Mouse (Mus musculus): ENCODE results near the gene Adgrf4. TPM values are rescaled to one million over a fixed set of nuclear protein-coding genes. Genes with fewer than 3 reads are reported as not detected.

The Adgrf4 gene
- polyA plus RNA-seq, 1 experiment: 0.36 TPM

- H3K4me3 ChIP-seq (ENCODE audit: low read depth, low read length): no peak overlapping the region
- no peak overlapping the region for H3K27ac ChIP-seq (ENCODE audit: insufficient read depth, low read length)
- H3K9me3 ChIP-seq (replicated peaks; ENCODE audit: control insufficient read depth, insufficient read depth, low read length, poor library complexity, severe bottlenecking): peaks cover 3% of the 10 kb centered on the region; the same call in 1 of the 2 replicates
- H3K4me1 ChIP-seq (ENCODE audit: control insufficient read depth, insufficient read depth, low read length): no peaks in the 10 kb centered on the region
- no peaks in the 10 kb centered on the region for H3K36me3 ChIP-seq (ENCODE audit: control insufficient read depth, insufficient read depth, low read length, poor library complexity, severe bottlenecking)
- no peak overlapping the region for H3K9ac ChIP-seq (ENCODE audit: low read depth, poor library complexity, severe bottlenecking)
- TF ChIP-seq EP300 (IDR thresholded peaks at IDR 0.05; ENCODE audit: insufficient read depth, low read depth, low read length) (no peak), POLR2A (IDR thresholded peaks at IDR 0.05; ENCODE audit: insufficient read depth, low read length) (no peak), CTCF (IDR thresholded peaks at IDR 0.05; ENCODE audit: low read depth, low read length) (no peak)
- H3K27me3 ChIP-seq (ENCODE audit: control insufficient read depth, insufficient read depth, low read length, poor library complexity, severe bottlenecking): no peaks in the 10 kb centered on the region
Observed at GRCm38 (mm10) chr17:42630206-42630605, 61.9 kb downstream of the Adgrf4 start.

GRCm38 (mm10) chr17:42613043-42613737, 78.9 kb downstream of the Adgrf4 start:
- no peaks in the 10 kb centered on the region for H3K9me3 ChIP-seq (replicated peaks; ENCODE audit: control insufficient read depth, insufficient read depth, low read length, poor library complexity, severe bottlenecking)
- H3K27ac ChIP-seq (ENCODE audit: insufficient read depth, low read length): no peak overlapping the region
- H3K4me3 ChIP-seq (ENCODE audit: low read depth, low read length): no peak overlapping the region
- TF ChIP-seq EP300 (IDR thresholded peaks at IDR 0.05; ENCODE audit: insufficient read depth, low read depth, low read length) (no peak), CTCF (IDR thresholded peaks at IDR 0.05; ENCODE audit: low read depth, low read length) (peak; percentile 38)
- no peak overlapping the region for H3K9ac ChIP-seq (ENCODE audit: low read depth, poor library complexity, severe bottlenecking)
- no peaks in the 10 kb centered on the region for H3K27me3 ChIP-seq (ENCODE audit: control insufficient read depth, insufficient read depth, low read length, poor library complexity, severe bottlenecking)
- no peaks in the 10 kb centered on the region for H3K36me3 ChIP-seq (ENCODE audit: control insufficient read depth, insufficient read depth, low read length, poor library complexity, severe bottlenecking)
- no peaks in the 10 kb centered on the region for H3K4me1 ChIP-seq (ENCODE audit: control insufficient read depth, insufficient read depth, low read length)

GRCm38 (mm10) chr17:42611295-42611694, 80.8 kb downstream of the Adgrf4 start, which contains the start of gene Opn5:
Opn5 (minus strand) TSS chr17:42611395.
- no peak within 1 kb of the TSS for H3K27ac ChIP-seq (ENCODE audit: insufficient read depth, low read length)
- TF ChIP-seq CTCF (IDR thresholded peaks at IDR 0.05; ENCODE audit: low read depth, low read length) (no peak), POLR2A (IDR thresholded peaks at IDR 0.05; ENCODE audit: insufficient read depth, low read length) (no peak), EP300 (IDR thresholded peaks at IDR 0.05; ENCODE audit: insufficient read depth, low read depth, low read length) (no peak)
- H3K4me3 ChIP-seq (ENCODE audit: low read depth, low read length): no peak within 1 kb of the TSS
- no peaks in the 10 kb centered on the region for H3K36me3 ChIP-seq (ENCODE audit: control insufficient read depth, insufficient read depth, low read length, poor library complexity, severe bottlenecking)
- H3K9ac ChIP-seq (ENCODE audit: low read depth, poor library complexity, severe bottlenecking): no peak within 1 kb of the TSS
- no peaks in the 10 kb centered on the region for H3K4me1 ChIP-seq (ENCODE audit: control insufficient read depth, insufficient read depth, low read length)
- H3K27me3 ChIP-seq (ENCODE audit: control insufficient read depth, insufficient read depth, low read length, poor library complexity, severe bottlenecking): no peaks in the 10 kb centered on the region
- no peaks in the 10 kb centered on the region for H3K9me3 ChIP-seq (replicated peaks; ENCODE audit: control insufficient read depth, insufficient read depth, low read length, poor library complexity, severe bottlenecking)

GRCm38 (mm10) chr17:42608270-42608669, 83.8 kb downstream of the Adgrf4 start:
- no peak overlapping the region for H3K9ac ChIP-seq (ENCODE audit: low read depth, poor library complexity, severe bottlenecking)
- H3K27ac ChIP-seq (ENCODE audit: insufficient read depth, low read length): no peak overlapping the region
- TF ChIP-seq EP300 (IDR thresholded peaks at IDR 0.05; ENCODE audit: insufficient read depth, low read depth, low read length) (no peak), CTCF (IDR thresholded peaks at IDR 0.05; ENCODE audit: low read depth, low read length) (no peak), POLR2A (IDR thresholded peaks at IDR 0.05; ENCODE audit: insufficient read depth, low read length) (no peak)
- H3K27me3 ChIP-seq (ENCODE audit: control insufficient read depth, insufficient read depth, low read length, poor library complexity, severe bottlenecking): no peaks in the 10 kb centered on the region
- no peaks in the 10 kb centered on the region for H3K36me3 ChIP-seq (ENCODE audit: control insufficient read depth, insufficient read depth, low read length, poor library complexity, severe bottlenecking)
- no peaks in the 10 kb centered on the region for H3K4me1 ChIP-seq (ENCODE audit: control insufficient read depth, insufficient read depth, low read length)
- no peaks in the 10 kb centered on the region for H3K9me3 ChIP-seq (replicated peaks; ENCODE audit: control insufficient read depth, insufficient read depth, low read length, poor library complexity, severe bottlenecking)
- no peak overlapping the region for H3K4me3 ChIP-seq (ENCODE audit: low read depth, low read length)

Other genes with a start within 250 kb of the Adgrf4 start
- gene Opn5, start 80.9 kb downstream of the Adgrf4 start, polyA plus RNA-seq (2011; ENCODE audit: insufficient read depth, insufficient read length, low read depth, missing spikeins): not detected in 2 replicates
- gene Adgrf2, start 49.9 kb upstream of the Adgrf4 start, polyA plus RNA-seq (2011; ENCODE audit: insufficient read depth, insufficient read length, low read depth, missing spikeins): 0.61 TPM in 1 of 2 replicates, not detected in the other
- gene Cd2ap, start 184.4 kb upstream of the Adgrf4 start, polyA plus RNA-seq (2011; ENCODE audit: insufficient read depth, insufficient read length, low read depth, missing spikeins): 151 and 158 TPM in 2 replicates

All from ES-Bruce4 (cell line).